Mouse (Mus musculus) kidney, postnatal 25 days (tissue): ENCODE measurements at regions not wholly inside any gene's neighbourhood (a gene's known extent, or its start where the extent isn't known, plus 50 kb on each side); places are given as distances from the start of the nearest gene placed in this dataset.
A peak's percentile ranks its signal among the peaks of the same experiment; 100 is the strongest.

Experiments
- DNase-seq, 2 experiments: peaks; one replicate each; pipeline ENCODE4 v3.0.0; 2021; ENCODE audit warnings: mixed read lengths in 2 of 2

GRCm38 (mm10) chr17:67503125-67503878 lies 129.2 kb downstream of the Lrrc30 start:
- DNase-seq = no peak

- DNase-seq = peak; percentile 18 to 49
Observed at GRCm38 (mm10) chr17:67502628-67503027, 129.9 kb downstream of the Lrrc30 start.

- no peak for DNase-seq
Observed at GRCm38 (mm10) chr17:67499783-67500641, 132.5 kb downstream of the Lrrc30 start.

DNA sequence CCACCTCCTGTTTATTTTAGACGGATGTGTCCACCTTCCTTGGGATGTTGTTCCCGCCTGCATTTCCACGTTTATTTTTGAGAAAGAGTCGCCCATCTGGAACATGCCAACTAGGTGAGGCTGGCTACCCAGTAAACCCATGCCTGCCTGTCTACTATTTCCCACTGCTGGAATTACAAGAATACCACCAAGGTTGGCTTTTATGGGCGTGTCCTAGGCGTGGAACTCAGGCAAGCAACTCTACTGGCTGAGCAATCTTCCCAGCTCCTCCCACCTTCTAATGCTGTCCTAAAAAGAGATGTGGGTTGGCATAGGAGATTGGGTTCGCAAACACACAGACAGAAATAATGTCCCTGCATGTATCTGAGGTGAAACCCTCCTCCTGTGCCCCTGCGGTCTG lies 135.1 kb downstream of the Lrrc30 start:
- DNase-seq = no peak

DNA sequence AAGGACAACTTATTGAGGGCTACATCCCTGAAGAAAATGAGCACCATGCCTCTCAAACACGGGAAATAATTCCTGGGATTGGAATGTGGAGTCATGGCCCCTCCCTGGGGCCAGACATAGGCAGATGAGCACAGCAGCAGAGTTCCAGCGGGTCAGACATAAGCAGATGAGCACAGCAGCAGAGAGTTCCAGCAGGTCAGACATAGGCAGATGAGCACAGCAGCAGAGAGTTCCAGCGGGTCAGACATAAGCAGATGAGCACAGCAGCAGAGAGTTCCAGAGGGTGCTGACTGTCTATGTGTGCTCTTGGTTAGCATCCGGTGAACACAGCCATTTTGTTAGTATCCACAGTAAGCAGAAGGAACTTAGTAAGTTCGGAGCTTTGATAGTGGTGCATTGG lies 126.2 kb upstream of the Ptprm start:
- no peak for DNase-seq

DNA sequence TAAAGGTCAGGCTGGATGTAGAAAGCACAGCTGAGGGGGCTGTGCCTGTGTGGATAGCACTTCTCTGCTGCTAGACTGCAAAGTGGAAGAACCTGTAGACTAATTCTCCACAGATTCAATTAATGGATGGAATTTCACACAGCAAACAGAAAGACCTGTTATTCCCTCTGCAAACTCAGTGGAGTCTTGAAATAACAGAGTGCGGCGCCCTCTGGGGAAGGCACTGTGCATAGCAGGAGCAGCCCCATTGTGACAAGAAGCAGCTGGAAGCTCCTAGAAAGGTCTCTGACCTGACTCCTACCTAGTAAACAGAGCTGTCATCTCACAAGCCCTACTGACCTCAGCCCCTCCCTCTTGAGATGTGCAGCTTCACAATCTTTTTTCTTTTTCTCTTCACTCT lies 118.9 kb upstream of the Ptprm start:
- DNase-seq = peak; percentile 71 to 87

DNA sequence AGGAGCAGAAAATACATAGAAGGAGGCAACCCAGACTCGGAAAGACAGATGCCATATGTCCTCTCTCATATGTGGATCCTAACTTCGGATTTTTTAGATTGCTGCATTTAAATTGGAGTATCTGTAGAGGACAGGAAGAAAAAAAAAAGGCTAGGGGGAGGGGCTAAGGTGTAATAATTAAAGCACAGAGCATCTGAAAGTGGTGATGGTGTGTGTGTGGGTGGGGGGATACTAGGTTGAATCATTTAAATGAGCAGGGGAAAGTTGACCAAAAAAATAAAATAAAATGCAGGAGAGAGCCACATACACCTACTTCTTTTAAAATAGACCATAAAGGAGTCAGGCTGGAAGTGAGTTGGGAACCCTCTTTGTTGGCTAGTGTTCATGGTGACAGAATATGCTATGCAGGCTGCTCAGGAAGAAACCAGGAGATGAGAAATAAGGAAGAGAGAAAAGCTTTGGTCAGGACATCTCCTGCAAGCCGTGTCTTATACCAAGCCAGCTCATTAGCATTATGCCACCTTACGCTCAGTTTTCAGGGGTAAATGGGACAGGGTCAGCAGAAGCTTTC lies 104.7 kb upstream of the Ptprm start:
- no peak for DNase-seq

DNA sequence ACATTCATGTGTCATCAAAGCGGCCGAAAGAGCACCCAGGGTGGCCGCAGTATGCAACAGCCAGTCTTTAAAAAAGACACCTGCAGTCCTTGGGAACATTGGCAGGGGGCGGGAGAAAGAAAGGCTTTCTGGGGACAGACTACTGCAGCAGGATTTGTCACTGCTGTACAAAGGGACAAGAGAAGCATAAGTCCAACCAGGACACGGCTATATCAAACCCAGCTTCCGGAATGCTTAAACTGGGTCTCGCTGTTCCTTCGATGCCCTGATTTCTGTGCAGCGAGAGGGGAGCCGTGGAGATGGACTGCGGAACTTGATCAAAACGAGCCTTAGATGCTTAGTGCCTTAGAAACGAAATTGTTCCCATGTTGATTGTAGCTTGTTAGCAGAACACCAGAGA lies 97.7 kb upstream of the Ptprm start:
- DNase-seq = no peak

- DNase-seq = no peak
Observed at GRCm38 (mm10) chr17:67451081-67451480, 96.8 kb upstream of the Ptprm start.

DNA sequence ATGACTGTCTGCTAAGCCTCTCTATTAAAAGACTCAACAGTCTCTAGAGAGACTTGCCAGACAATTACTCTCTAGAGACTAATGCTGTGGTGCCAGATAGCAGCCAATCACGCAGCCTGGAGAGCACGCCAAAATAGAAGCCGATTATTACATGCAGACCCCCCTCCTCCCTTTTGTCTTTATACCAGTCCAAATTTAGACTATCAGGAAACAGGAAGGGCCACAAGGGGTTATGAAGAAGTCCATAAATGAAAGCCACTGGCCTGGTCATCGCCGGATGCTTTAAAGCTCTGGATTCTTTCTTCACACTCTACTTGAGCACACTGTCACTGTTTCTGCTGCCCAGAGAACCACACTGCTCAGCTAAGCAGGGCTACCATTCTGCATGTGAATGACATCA lies 95.8 kb upstream of the Ptprm start:
- peak; percentile 9 to 33 for DNase-seq

GRCm38 (mm10) chr17:67445986-67446385 lies 91.7 kb upstream of the Ptprm start:
- DNase-seq = no peak

DNA sequence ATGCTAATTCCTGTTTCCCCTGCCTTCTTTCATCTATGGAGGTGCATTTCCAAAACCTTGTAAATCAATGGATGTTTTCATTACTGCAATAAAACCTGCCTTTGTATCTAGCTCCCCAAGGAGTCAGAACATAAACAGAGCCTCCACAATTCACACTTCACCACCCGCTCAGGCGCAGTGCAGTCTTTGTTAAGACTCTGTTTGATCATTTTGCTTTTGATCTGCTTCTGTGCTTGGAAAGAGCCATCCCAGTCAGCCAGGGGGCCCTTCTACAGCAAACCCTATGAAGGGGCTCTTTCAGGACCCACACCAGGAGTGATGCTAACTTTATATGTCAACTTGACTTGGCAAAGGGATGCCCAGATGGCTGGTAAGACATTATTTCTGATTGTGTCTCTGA lies 86.7 kb upstream of the Ptprm start:
- DNase-seq = no peak

DNA sequence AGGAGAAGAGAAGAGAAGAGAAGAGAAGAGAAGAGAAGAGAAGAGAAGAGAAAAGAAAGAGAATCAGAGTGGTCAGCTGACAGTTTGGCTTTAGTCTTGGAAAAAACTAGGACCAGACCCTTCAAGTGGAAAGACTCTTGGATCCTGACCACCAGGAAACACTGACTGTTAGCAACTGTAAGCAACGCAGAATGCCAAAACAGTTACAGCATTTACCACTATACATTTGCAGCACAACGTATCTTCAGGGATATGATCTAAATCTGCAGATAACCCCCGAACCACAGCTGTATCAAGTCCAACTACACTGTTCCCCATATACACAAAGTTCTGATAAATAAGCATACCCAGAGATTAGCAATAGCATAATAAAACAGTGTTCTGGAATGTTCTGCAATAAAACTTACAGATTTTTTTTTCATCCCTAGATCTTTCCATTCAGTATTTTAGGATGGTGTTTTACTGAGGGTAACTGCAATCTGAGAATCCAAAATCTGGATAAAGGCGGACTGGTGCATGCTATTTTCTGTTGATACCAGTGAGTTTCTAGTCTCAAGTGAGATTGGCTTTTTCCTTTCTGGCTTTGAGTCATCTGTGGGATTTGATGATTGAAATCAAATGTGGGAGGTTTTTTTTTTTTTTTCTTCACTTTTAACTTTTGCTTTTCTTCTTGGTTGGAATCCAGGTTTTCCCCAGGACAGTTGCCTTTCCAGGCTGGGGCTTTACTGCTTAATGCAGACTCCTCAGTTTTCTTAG lies 65.9 kb upstream of the Ptprm start:
- no peak for DNase-seq

DNA sequence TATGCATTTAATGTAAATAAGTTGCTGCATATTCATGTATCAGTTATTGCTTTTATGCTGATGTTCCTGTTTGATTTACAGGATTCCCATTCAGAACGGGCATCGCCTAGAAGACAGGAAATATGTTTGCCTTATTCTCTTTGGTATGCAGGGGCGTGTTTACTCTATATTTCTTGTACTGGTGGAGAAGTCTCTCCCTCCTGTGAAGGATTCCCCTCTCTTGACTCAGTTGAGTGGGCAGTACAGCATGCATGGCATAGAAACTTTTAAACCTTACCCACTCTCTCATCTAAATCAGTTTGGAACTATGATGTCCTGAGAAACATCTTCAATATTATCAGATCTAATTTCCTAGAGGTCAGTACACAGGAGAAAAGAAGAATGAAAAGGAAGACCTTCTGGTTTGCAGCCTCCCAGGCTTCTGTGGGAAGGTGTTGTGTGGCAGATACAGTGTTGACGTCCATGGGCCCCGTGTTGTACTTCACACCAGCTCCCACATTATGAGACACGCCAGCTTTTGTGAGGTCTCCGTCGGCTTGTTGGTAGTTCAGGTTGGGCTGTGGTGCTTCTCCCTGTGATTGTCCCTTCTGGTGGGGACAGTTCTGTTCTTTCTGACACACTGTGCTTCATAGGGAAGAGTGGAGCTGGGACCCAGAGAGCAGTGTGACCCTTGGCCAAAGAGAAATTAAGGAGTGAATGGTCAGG lies 58.4 kb upstream of the Ptprm start:
- DNase-seq = no peak

GRCm38 (mm10) chr17:67409911-67410310 lies 55.7 kb upstream of the Ptprm start:
- DNase-seq = no peak

- DNase-seq = no peak
Observed at GRCm38 (mm10) chr17:67405934-67406333, 51.7 kb upstream of the Ptprm start.
